Mouse (Mus musculus) brain, embryonic 14.5 days (tissue): ENCODE results near the gene Trim56.

Source experiments
- CTCF ChIP-seq: fragments of 200-500 bp; IDR thresholded peaks from 2 replicates; pipeline ENCODE4 v1.5.1; 2012; ENCODE audit warnings: inconsistent platforms, mild to moderate bottlenecking, moderate library complexity, borderline replicate concordance; ENCODE audit not compliant: insufficient read depth, insufficient read length; ENCODE audit errors: extremely low read depth
- POLR2A ChIP-seq: fragments of 200-500 bp; IDR thresholded peaks from 2 replicates; pipeline ENCODE4 v1.6.1; 2012; ENCODE audit warnings: mild to moderate bottlenecking, inconsistent platforms, borderline replicate concordance; ENCODE audit not compliant: poor library complexity, insufficient read depth, insufficient read length, severe bottlenecking; ENCODE audit errors: extremely low read depth

DNA sequence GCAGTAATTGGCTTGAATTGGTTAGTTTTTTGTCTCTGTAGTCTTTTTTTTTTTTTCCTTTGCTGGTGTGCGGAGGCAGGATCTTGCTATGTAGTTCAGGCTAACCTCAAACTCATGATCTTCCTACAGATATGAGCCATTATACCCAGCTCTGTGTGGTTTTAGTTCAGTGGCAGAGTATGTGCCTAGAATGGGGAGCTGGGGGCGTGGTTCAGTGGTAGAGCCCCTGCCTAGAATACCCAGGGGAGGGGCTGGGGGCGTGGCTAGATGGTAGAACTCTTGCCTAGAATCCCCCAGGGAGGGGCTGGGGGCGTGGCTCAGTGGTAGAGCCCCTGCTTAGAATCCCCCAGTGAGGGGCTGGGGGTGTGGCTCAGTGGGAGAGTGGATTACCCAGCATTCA, 47.3 kb downstream of the Trim56 start:
- TF ChIP-seq CTCF (no peak), POLR2A (no peak)
